Mouse (Mus musculus): Measurements from ENCODE around the gene Slc45a3.

Gene Slc45a3

GRCm38 (mm10) chr1:131962606-131963084, at the start of gene Slc45a3:
Slc45a3 (plus strand) TSS chr1:131962967.
- in situ Hi-C loops (cut with MboI; ENCODE audit: unreplicated experiment in 2 of 2): no loop called here

- in situ Hi-C loops (cut with MboI; ENCODE audit: unreplicated experiment in 2 of 2): no loop called here
Observed at GRCm38 (mm10) chr1:131917634-131918033, 45.1 kb upstream of the Slc45a3 start.

DNA sequence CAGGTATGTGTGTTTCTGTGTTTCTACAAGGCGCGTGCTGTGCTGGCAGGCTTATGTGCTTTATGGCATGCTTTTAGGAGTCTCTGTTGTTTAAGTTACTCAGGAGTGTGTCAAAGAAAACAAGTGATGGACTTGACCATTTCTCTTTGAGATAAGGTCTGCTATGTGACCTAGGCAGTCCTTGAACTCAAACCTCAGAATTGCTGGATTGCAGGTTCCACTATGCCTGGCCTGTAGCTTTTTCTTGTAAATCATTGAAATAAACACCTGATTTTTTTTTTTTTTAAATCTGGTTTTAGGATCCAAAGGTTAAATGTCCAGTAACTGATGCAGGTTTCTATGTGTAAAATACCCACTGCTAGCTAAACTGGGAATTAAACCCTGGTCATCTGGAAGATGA, 43.7 kb upstream of the Slc45a3 start:
- in situ Hi-C loops (cut with MboI; ENCODE audit: unreplicated experiment in 2 of 2): no loop called here

DNA sequence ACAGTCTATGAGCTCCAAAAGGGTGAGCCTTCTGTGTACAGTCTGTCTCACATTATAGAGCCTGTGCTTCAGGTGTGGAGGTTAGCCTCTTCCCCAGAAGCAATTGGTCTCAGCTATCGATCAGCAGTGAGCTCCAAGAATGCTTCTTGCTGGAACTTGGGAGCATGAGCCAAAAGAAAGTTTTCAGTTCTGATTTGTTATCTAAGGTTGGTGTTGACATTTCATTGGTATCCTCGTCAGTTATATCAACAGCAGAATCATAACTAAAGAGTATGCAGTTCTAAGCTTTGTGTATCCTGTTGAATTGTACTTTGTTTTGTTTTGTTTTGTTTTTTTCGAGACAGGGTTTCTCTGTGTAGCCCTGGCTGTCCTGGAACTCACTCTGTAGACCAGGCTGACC, 40.7 kb upstream of the Slc45a3 start:
- in situ Hi-C loops (cut with MboI; ENCODE audit: unreplicated experiment in 2 of 2): no loop called here

GRCm38 (mm10) chr1:131933471-131933870, 29.3 kb upstream of the Slc45a3 start:
- in situ Hi-C loops (cut with MboI; ENCODE audit: unreplicated experiment in 2 of 2): no loop called here

DNA sequence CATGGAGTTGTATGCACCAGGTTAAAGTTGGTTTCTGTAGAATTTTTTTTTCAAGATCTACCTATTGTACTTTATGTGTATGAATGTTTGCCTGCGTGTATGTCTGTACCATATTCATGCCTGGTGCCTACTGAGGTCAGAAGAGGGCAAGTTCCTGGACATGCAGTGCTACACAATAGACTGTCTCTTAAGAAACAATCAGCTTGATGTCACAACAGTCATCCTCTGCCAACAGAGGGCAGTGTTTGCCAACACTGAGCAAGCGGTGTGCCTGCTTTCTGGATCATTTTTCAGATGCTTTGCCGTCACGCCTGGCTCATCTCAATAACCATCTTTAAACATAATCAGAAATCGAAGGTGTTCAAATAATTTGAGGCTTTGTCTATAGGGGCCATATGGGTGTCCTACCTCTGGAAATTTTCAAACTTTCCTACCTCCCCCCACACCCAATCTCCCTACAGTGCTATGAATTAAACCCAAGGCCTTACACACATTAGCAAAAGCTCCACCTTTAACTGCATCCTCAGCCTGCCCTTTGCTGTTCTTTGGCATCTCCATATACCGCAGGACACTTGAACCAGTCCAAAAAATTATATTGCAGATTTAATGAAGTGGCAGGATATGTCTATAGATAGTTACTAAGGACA, 25.0 kb upstream of the Slc45a3 start:
- in situ Hi-C loops (cut with MboI; ENCODE audit: unreplicated experiment in 2 of 2): loop anchor here (5.0 kb wide), 3 partner anchors 40 to 180 kb away; no protein-coding TSS in a partner anchor

DNA sequence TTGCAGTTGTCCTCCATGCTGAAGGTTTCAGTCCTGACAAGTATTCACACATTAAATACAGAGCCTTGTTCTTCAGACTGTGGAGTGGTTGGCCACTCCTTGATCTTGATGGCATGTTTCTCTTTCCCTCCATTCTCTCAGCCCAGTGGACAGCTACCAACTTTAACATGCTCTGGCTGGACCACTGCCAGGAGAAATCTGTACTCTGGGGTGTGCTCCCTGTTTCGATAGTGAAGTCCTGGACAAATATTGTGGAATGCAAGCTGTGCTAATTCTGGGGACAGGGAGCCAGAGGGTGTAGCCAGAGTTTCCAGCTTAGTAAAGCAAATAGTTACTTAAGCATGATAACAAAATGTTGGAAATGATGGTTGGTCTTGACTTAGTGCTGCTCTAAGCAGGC, 24.0 kb upstream of the Slc45a3 start:
- in situ Hi-C loops (cut with MboI; ENCODE audit: unreplicated experiment in 2 of 2): loop anchor here (5.0 kb wide), 3 partner anchors 38 to 178 kb away; no protein-coding TSS in a partner anchor

GRCm38 (mm10) chr1:131940711-131941244, 22.0 kb upstream of the Slc45a3 start:
- in situ Hi-C loops (cut with MboI; ENCODE audit: unreplicated experiment in 2 of 2): no loop called here

DNA sequence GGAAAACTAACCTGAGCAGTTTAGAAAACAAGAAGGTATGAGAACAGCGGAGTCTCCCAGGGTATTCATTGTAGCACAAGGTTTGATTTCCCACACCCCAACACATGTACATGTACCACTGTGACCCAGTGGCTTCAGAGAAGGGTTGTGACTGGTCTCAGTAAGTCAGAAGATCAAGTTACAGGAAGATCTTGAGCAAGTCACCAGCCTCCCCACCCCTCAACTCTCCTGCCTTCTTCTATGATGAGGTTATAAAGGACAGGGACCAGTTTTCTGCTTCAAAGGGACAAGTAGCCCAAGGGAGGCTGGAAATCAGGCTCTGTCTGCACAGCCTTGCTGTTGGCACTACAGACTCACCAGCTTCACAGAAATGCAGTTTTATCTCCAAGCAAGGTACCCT, 21.3 kb upstream of the Slc45a3 start:
- in situ Hi-C loops (cut with MboI; ENCODE audit: unreplicated experiment in 2 of 2): no loop called here

DNA sequence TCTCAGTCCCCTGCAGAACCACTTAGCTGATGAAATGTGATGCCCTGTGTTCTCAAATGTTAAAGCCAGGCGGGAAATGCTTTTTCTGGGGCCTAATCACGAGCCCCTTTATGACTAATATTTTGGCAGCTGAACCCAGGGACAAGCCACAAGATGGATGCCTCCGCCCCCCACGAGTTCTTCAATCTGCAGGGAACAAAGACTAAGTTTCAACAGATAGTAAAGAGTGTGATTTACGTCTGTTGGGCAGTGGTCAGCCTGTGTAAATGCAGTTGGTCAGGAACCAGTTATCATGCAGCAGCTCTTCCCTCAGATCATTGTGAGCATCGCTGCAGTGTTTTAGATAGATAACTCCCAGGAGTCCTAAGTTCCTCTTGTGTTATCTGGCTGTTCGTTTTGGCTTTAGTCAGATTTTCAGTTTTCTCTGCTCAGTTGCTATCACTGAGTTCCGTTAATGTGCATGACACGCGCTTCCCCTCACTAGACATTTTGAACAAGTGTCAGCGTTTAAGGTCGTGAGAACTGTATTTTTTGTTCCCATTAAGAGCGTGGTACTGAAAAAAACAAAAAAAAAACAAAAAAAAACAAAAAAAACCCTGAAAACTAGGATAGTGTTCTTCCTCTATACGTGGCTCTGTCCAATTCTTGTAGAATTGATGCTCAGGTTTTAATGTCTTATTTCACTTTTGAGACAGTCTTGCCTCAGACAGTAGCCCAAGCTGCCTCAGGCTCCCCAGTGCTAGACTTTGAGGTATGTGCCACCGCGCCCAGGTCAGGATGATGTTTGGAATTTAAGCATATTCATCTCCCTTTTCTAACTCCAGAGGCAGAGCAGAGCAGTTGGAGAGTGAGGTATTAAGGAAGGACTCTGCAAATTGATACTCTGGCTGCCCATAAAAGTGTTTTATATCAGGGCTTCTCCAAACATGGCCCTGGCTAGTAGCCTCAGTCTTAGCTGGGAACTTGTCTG, 19.9 kb upstream of the Slc45a3 start:
- in situ Hi-C loops (cut with MboI; ENCODE audit: unreplicated experiment in 2 of 2): no loop called here

GRCm38 (mm10) chr1:131945674-131946440, 16.9 kb upstream of the Slc45a3 start:
- in situ Hi-C loops (cut with MboI; ENCODE audit: unreplicated experiment in 2 of 2): no loop called here

DNA sequence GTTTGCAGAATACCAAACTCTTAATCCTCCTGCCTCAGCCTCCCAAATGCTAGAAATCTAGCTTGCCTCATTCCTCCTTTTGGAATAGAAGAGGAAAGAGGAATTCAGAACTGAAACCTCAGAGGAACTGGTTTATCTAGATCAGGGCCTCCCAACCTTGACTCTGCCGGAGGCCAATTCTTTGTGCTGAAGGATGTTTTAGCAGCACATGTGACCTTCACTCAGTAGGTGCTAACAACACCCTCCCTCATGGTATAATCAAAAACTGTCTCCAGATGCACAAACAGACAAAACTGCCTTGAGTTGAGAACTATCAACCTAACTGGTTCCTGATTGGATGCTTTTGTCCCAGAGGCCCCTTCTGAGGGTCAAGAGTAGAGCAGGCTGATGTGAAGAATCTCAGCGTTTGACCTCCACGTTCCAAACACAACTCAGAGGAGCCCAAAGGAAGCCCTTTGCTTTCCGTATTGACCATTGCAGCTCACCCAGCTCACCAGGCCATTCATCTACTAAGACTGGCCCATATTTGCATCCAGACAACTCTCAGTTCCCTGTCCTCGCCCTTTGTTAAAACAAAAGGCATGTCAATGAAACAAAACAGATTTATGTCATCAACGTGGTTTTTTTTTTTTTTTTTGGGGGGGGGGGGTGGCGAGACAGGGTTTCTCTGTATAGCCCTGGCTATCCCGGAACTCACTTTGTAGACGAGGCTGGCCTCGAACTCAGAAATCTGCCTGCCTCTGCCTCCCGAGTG, 16.1 kb upstream of the Slc45a3 start:
- in situ Hi-C loops (cut with MboI; ENCODE audit: unreplicated experiment in 2 of 2): no loop called here

DNA sequence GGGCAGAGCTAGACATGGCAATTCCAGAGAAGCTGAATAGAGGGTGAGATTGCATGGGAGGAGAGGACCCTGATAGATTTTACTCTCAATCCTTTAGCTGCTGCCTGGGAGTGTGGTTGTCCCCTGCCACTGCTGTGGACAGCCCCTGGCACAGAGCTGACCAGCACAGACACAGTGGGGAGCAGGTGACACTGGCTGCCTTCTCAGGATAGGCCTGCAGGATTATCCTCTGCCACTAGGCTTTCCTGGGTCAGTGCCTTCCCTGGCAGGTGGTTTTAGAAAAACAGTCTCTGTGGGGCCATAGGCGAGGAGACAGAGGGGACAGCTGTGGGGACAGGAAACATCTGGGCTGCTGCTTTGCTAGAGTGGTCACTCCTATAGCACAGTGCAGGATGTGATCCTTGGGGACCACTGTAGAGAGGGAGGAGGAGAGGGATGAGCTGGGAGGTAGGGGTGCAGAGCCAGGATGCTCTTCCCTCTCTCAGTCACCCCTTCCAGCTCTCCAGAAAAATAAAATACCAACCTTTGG, 14.7 kb upstream of the Slc45a3 start:
- in situ Hi-C loops (cut with MboI; ENCODE audit: unreplicated experiment in 2 of 2): no loop called here

DNA sequence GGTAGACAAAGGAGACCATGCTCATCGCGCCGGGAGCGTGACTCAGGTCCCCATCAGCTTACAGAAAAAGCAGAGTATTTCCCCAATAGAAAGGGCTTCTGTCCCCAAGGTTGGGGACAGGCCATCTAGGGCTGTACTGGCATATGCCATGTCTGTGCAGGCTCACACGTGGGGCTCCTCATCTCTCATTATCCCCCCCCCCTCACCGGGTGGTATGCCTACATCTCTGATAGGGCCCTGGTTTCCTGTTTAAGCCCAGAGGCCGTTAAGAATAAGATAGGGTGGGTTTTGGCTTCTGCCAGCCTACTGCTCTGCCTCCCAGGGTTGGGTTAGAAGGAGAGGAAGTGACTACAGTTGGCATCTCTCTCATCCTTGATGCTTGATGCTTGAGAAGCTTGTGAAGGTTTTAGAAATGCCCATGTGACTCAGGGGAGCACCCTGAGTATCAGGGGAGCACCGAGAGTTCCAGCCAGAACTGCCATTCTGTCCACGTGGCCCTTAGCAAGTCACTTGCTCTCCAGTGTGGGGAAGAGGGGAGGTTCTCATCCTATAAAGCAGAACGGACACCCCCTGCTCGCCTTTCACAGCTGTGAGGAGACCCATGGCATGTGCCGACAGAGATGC, 8.4 kb upstream of the Slc45a3 start:
- in situ Hi-C loops (cut with MboI; ENCODE audit: unreplicated experiment in 2 of 2): no loop called here

DNA sequence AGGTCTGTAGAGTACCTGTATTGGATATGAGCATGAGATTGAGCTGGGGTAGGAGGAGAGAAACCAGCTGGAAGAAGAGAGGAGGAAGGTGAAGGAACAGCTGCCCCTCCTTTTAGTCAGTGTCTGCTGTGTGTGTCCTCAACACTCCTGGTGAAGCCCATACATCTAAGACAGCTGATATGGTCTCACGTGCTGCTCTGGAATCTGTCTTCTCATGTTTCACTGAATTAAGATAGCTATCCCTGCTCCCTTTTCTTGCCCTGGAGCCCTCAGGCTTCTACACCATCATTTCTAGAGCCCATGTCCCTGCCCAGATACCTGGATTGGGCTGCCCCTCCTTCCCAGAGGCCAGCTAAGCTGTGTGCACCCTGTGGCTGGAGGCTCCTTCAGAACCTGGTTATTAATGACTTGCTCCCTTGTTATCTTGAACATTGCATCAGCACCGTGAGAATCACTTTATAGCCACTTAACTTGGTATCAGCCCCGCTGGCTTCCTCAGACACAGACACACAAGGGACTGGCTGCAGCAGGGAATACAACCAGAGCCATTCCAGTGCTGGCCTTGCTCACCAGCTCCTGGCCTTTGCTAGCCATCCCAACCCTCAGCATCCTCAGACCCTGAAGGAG, 7.5 kb upstream of the Slc45a3 start:
- in situ Hi-C loops (cut with MboI; ENCODE audit: unreplicated experiment in 2 of 2): no loop called here

DNA sequence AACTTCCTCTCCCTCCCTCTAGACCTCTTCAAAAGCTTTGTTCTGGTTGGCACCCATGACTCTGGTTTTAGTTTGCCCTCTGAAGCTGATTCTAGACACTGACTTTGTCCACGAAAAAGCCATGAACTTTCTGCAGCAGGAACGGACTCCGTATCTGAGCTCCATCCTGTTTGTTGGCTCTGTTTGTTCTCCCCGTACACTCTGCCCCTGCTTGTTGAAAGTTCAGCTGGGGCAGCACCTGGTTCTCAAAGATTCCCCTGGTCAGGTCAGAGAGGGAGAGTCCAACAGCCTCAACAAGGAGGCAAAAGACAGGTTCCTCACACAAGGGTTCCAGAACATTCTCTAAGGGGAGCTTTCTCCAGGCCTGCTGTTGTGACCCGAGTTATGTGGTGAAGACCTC, 5.4 kb upstream of the Slc45a3 start:
- in situ Hi-C loops (cut with MboI; ENCODE audit: unreplicated experiment in 2 of 2): no loop called here

DNA sequence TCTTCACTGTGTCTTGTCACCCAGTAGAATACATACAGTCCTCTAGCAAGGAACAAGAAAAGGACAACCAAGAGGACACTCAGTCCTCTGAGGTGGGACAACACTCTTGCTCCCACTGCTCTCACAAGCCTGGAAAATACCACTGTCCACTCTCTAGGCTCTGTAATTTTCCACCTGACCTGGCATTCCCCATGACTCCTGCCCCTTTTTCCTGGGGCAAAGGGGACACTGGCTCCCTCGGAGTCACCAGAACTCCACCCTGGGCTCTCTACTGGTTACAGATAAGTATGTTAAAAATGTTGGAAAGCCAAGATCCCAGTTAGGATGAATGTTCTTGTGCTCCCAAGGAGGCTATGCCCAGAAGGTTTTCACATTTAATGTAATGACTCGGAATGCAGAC, 1.8 kb upstream of the Slc45a3 start:
- in situ Hi-C loops (cut with MboI; ENCODE audit: unreplicated experiment in 2 of 2): no loop called here

DNA sequence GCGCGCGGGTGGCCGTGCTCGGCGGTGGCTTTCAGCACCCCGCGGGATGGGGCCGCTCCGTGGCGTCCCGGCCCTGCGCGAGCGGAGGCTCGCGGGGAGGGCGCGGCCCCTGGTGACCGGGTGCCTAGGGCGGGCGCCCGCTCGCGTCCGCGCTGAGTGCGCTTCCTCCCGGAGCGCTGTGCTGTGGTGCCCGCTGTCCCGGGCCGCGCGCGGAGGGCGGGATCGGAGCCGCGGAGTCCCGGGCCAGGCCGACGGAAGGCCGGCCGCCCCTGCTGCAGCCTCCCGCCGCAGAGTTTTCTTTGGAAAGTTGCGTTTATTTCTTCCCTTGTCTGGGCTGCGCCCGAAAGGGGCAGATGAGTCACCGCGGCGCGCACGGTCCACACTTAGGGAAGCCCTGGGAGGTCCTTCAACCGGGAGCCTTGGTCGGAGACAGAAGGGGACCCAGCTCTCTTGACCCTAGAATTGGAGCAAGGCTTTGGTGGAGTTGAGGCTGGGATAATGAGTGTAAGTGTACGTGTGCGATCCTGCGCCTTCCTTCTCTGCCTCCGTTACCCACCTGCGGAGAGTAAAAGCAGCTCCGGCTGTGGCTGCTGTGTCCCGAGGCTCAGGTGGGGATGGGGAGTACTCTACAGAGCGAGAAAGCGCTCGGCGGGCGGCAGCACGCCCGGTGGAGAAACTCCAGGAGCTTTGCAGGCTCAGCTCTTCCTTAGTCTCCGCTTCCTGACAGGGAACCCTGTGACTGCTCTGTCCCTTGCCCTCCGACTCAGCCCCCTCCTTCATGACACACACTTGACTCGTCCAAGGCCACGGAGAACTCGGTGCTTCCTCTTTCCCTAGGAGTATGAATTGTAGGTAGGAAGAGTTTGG, 551 bp downstream of the Slc45a3 start:
- in situ Hi-C loops (cut with MboI; ENCODE audit: unreplicated experiment in 2 of 2): no loop called here
